Mouse (Mus musculus) adrenal gland (tissue): ENCODE data around the gene Rab12.
"Not testable (repeated sequence)": the region's sequence is repeated elsewhere in the genome, so short reads cannot be mapped to it uniquely, and the experiment has no call there.

Experiments
- intact Hi-C: fragments of 180-260 bp; cut with DNase I; formaldehyde crosslinking; loops from one replicate; pipeline ENCODE4 v1.15.1; 2025
- long read RNA-seq, 2 experiments: library from polyadenylated mRNA; unstranded; transcript quantifications; one replicate each; pipeline ENCODE4 v2.0.0; 2020; ENCODE audit warnings: borderline replicate concordance in 1 of 2; ENCODE audit not compliant: insufficient replicate concordance in 1 of 2

Gene Rab12
- long read RNA-seq, experiment 1, partial matches to known transcripts, result 0 of 7 reads
- long read RNA-seq, experiment 1, other reads (novel, unspliced or antisense), result 6 of 7 reads
- long read RNA-seq, experiment 2, partial matches to known transcripts, result 0 of 5 reads
- long read RNA-seq, experiment 2, other reads (novel, unspliced or antisense), result 5 of 5 reads

GRCm38 (mm10) chr17:66519554-66520553 lies at the start of gene Rab12:
TSS of gene Rab12 (minus strand) at chr17:66519729.
- intact Hi-C loops, result no loop called here

GRCm38 (mm10) chr17:66564213-66564612 lies 44.7 kb upstream of the Rab12 start:
- intact Hi-C loops, result no loop called here

GRCm38 (mm10) chr17:66563551-66563950 lies 44.0 kb upstream of the Rab12 start:
- intact Hi-C loops, result no loop called here

GRCm38 (mm10) chr17:66561380-66561779 lies 41.9 kb upstream of the Rab12 start:
- intact Hi-C loops, result no loop called here

GRCm38 (mm10) chr17:66558404-66559317 lies 39.1 kb upstream of the Rab12 start:
- intact Hi-C loops, result no loop called here

- intact Hi-C loops, result no loop called here
Measured at GRCm38 (mm10) chr17:66552690-66553089, 33.2 kb upstream of the Rab12 start.

GRCm38 (mm10) chr17:66550486-66550885 lies 31.0 kb upstream of the Rab12 start:
- intact Hi-C loops, result no loop called here

GRCm38 (mm10) chr17:66532285-66532684 lies 12.8 kb upstream of the Rab12 start:
- intact Hi-C loops, result no loop called here

- intact Hi-C loops, result no loop called here
Measured at GRCm38 (mm10) chr17:66523396-66523795, 3.9 kb upstream of the Rab12 start.

- intact Hi-C loops, result not testable (repeated sequence)
Measured at GRCm38 (mm10) chr17:66522631-66523030, 3.1 kb upstream of the Rab12 start.

GRCm38 (mm10) chr17:66518877-66519553 lies 514 bp downstream of the Rab12 start:
- intact Hi-C loops, result no loop called here

GRCm38 (mm10) chr17:66516953-66517352 lies 2.6 kb downstream of the Rab12 start:
- intact Hi-C loops, result no loop called here

GRCm38 (mm10) chr17:66514288-66514995 lies 5.1 kb downstream of the Rab12 start:
- intact Hi-C loops, result no loop called here

GRCm38 (mm10) chr17:66512202-66512956 lies 7.2 kb downstream of the Rab12 start:
- intact Hi-C loops, result no loop called here

- intact Hi-C loops, result no loop called here
Measured at GRCm38 (mm10) chr17:66510221-66510683, 9.3 kb downstream of the Rab12 start.

- intact Hi-C loops, result no loop called here
Measured at GRCm38 (mm10) chr17:66507049-66507954, 12.2 kb downstream of the Rab12 start.

- intact Hi-C loops, result no loop called here
Measured at GRCm38 (mm10) chr17:66504964-66505363, 14.6 kb downstream of the Rab12 start.

GRCm38 (mm10) chr17:66504248-66504647 lies 15.3 kb downstream of the Rab12 start:
- intact Hi-C loops, result no loop called here
